Mouse (Mus musculus) CH12.LX (cell line): Measurements from ENCODE around the gene Ebf4. TPM values are rescaled to one million over a fixed set of nuclear protein-coding genes. Genes with fewer than 3 reads are reported as not detected.
A peak's percentile ranks its signal among the peaks of the same experiment; 100 is the strongest.

Experiments used
- DNase-seq: peaks from one replicate; pipeline ENCODE4 v3.0.0-alpha.2; 2013; ENCODE audit errors: extremely low read depth
- H3K27ac ChIP-seq: 2 replicates; pipeline ENCODE4 v1.5.1; 2012; ENCODE audit warnings: low read depth, mild to moderate bottlenecking, control low read depth, moderate library complexity; ENCODE audit not compliant: insufficient read depth
- H3K27me3 ChIP-seq: replicated peaks from 2 replicates; pipeline ENCODE3; 2012; ENCODE audit warnings: inconsistent platforms
- H3K36me3 ChIP-seq, 2 experiments: replicated peaks in 1 of 2; 2 replicates each; pipeline versions ENCODE3 to v1.6.1; 2012; ENCODE audit warnings: inconsistent platforms in 1 of 2, low read length in 1 of 2, mild to moderate bottlenecking in 1 of 2, mixed read lengths in 1 of 2, moderate library complexity in 1 of 2; ENCODE audit not compliant: control insufficient read depth in 1 of 2, insufficient read depth in 1 of 2
- H3K4me1 ChIP-seq, 2 experiments: 2 replicates each; pipeline ENCODE4 v1.6.1; 2012; ENCODE audit warnings: inconsistent platforms in 1 of 2, moderate library complexity in 1 of 2; ENCODE audit not compliant: insufficient read depth in 2 of 2, control insufficient read depth in 1 of 2
- H3K4me2 ChIP-seq: 2 replicates; pipeline ENCODE4 v1.6.1; 2012; ENCODE audit warnings: low read depth, mild to moderate bottlenecking, control low read depth; ENCODE audit not compliant: poor library complexity, insufficient read depth, severe bottlenecking
- H3K4me3 ChIP-seq, 3 experiments: fragments of 150-350 bp in 1 of 3; sonication (generic) in 1 of 3; replicated peaks in 1 of 3; 2 replicates each; pipeline versions ENCODE3 to v1.5.1; 2011 to 2012; ENCODE audit warnings: low read depth in 2 of 3, low read length in 2 of 3, mild to moderate bottlenecking in 2 of 3, moderate library complexity in 2 of 3, control low read depth in 1 of 3, improper control_type of control experiment in 1 of 3, inconsistent platforms in 1 of 3, mixed read lengths in 1 of 3; ENCODE audit not compliant: poor library complexity in 1 of 3
- H3K79me2 ChIP-seq: replicated peaks from 2 replicates; pipeline ENCODE4 v1.6.1; 2012; ENCODE audit warnings: mild to moderate bottlenecking, moderate library complexity; ENCODE audit not compliant: control insufficient read depth, poor library complexity, insufficient read depth, severe bottlenecking; ENCODE audit errors: extremely low read depth
- H3K9ac ChIP-seq: 2 replicates; pipeline ENCODE4 v1.6.1; 2012; ENCODE audit warnings: low read depth, mild to moderate bottlenecking, control low read depth, moderate library complexity; ENCODE audit not compliant: insufficient read depth
- H3K9me3 ChIP-seq: replicated peaks from 2 replicates; pipeline ENCODE3; 2012; ENCODE audit warnings: low read length, inconsistent platforms, mixed read lengths
- BHLHE40 ChIP-seq: IDR thresholded peaks from 2 replicates; pipeline ENCODE4 v1.6.1; 2011; ENCODE audit warnings: mild to moderate bottlenecking, low read depth, low read length, improper control_type of control experiment
- CHD1 ChIP-seq: IDR thresholded peaks from 2 replicates; pipeline ENCODE4 v1.6.1; 2012; ENCODE audit warnings: low read depth, low read length, improper control_type of control experiment, inconsistent platforms
- CHD2 ChIP-seq: IDR thresholded peaks from 2 replicates; pipeline ENCODE4 v1.6.1; 2011; ENCODE audit warnings: low read length, improper control_type of control experiment
- E2F4 ChIP-seq: IDR thresholded peaks from 2 replicates; pipeline ENCODE4 v1.6.1; 2011; ENCODE audit warnings: low read depth, low read length, improper control_type of control experiment; ENCODE audit not compliant: insufficient replicate concordance
- EP300 ChIP-seq: IDR thresholded peaks from 2 replicates; pipeline ENCODE4 v1.6.1; 2011; ENCODE audit warnings: low read length, improper control_type of control experiment
- GABPA ChIP-seq: IDR thresholded peaks from 2 replicates; pipeline ENCODE4 v1.6.1; 2012; ENCODE audit warnings: low read depth, low read length, improper control_type of control experiment, inconsistent platforms; ENCODE audit not compliant: insufficient replicate concordance
- MAZ ChIP-seq: IDR thresholded peaks from 2 replicates; pipeline ENCODE4 v1.6.1; 2012; ENCODE audit warnings: low read depth, mild to moderate bottlenecking, inconsistent platforms, low read length, improper control_type of control experiment, moderate library complexity
- MEF2A ChIP-seq: IDR thresholded peaks from 2 replicates; pipeline ENCODE4 v1.6.1; 2014; ENCODE audit warnings: low read depth, mild to moderate bottlenecking, inconsistent platforms, low read length, improper control_type of control experiment, borderline replicate concordance
- NRF1 ChIP-seq: IDR thresholded peaks from 2 replicates; pipeline ENCODE4 v1.6.1; 2014; ENCODE audit warnings: low read depth, mild to moderate bottlenecking, inconsistent platforms, low read length, improper control_type of control experiment, moderate library complexity
- PAX5 ChIP-seq: IDR thresholded peaks from 2 replicates; pipeline ENCODE4 v1.6.1; 2012; ENCODE audit warnings: low read length, inconsistent platforms, mixed read lengths
- SMC3 ChIP-seq: IDR thresholded peaks from 2 replicates; pipeline ENCODE4 v1.6.1; 2011; ENCODE audit warnings: low read depth, low read length, improper control_type of control experiment
- UBTF ChIP-seq: IDR thresholded peaks from 2 replicates; pipeline ENCODE4 v1.6.1; 2012; ENCODE audit warnings: low read depth, mild to moderate bottlenecking, inconsistent platforms, low read length, improper control_type of control experiment, moderate library complexity
- ZC3H11A ChIP-seq: IDR thresholded peaks from 2 replicates; pipeline ENCODE4 v1.6.1; 2012; ENCODE audit warnings: low read depth, mild to moderate bottlenecking, inconsistent platforms, low read length, improper control_type of control experiment
- ZKSCAN1 ChIP-seq: IDR thresholded peaks from 2 replicates; pipeline ENCODE4 v1.6.1; 2012; ENCODE audit warnings: low read depth, inconsistent platforms, low read length, improper control_type of control experiment, borderline replicate concordance
- dilution Hi-C: fragments of 300-500 bp; cut with MboI; formaldehyde crosslinking; loops from 2 replicates; pipeline ENCODE4 v1.14.3; 2020; ENCODE audit warnings: low sequenced_read_pairs; ENCODE audit not compliant: extremely low pct_unique_long_range_greater_than_20kb, extremely low pct_ligation_motif_present
- in situ Hi-C: fragments of 300-500 bp; cut with MboI; formaldehyde crosslinking; loops from 3 replicates; pipeline ENCODE4 v1.14.3; 2019; ENCODE audit warnings: low sequenced_read_pairs, low pct_ligation_motif_present, low pct_unique_long_range_greater_than_20kb, mixed read lengths
- polyA plus RNA-seq: library from polyadenylated mRNA; unstranded; fragments of >175 nt; gene quantifications from 2 replicates; pipeline ENCODE4 v1.2.1, GENCODE M21; 2012; ENCODE audit warnings: low read depth; ENCODE audit not compliant: insufficient read length
- total RNA-seq, 2 experiments: library from RNA; depleted of rRNA; stranded (reverse); fragments of 300-350 nt in 1 of 2; fragments of >200 nt in 1 of 2; gene quantifications; 2 replicates each; pipeline ENCODE4 v1.2.3; 2012 to 2014

The Ebf4 gene
- total and polyA plus RNA-seq, 3 experiments = 0.13 TPM; not detected in 2

- Histone ChIP-seq H3K4me2 (no peak overlapping the region), H3K79me2 (no peaks in the 10 kb centered on the region), H3K27me3 (no peaks in the 10 kb centered on the region), H3K4me3 (no peak overlapping the region), H3K9me3 (peaks cover 3% of the 10 kb centered on the region), H3K4me1 (peaks cover 0 to 1% of the 10 kb centered on the region in 2 experiments; a peak in 1 of 4 replicates), H3K36me3 (no peaks in the 10 kb centered on the region), H3K27ac (no peak overlapping the region), H3K9ac (no peak overlapping the region)
- no peak for TF ChIP-seq SMC3
- TF ChIP-seq MEF2A = no peak
- TF ChIP-seq CHD1 = no peak
- TF ChIP-seq GABPA = no peak
- TF ChIP-seq ZKSCAN1 = no peak
- TF ChIP-seq PAX5 = no peak
- TF ChIP-seq E2F4 = no peak
- no peak for TF ChIP-seq ZC3H11A
- TF ChIP-seq NRF1 = no peak
- no peak for TF ChIP-seq MAZ
- no peak for TF ChIP-seq UBTF
- no peak for TF ChIP-seq EP300
- DNase-seq = no peak
- in situ Hi-C loops = no loop called here
- dilution Hi-C loops = no loop called here
Measured at GRCm38 (mm10) chr2:130329502-130329901, 34.5 kb downstream of the Ebf4 start.

- H3K79me2 ChIP-seq = no peaks in the 10 kb centered on the region
- H3K4me1 ChIP-seq = peaks cover 0 to 10% of the 10 kb centered on the region in 2 experiments; a peak in 2 of 4 replicates
- peak; percentile 26 for DNase-seq
- no peak overlapping the region for H3K4me2 ChIP-seq
- in situ Hi-C loops = no loop called here
- H3K27ac ChIP-seq = no peak overlapping the region
- no peak overlapping the region for H3K9ac ChIP-seq
- dilution Hi-C loops = no loop called here
- no peak overlapping the region for H3K4me3 ChIP-seq
- H3K9me3 ChIP-seq = no peaks in the 10 kb centered on the region
- no peaks in the 10 kb centered on the region for H3K36me3 ChIP-seq
- TF ChIP-seq BHLHE40 (peak; percentile 59), CHD2 (no peak)
- TF ChIP-seq, all 38 proteins: peak for 1
- H3K27me3 ChIP-seq = no peaks in the 10 kb centered on the region
Measured at GRCm38 (mm10) chr2:130335112-130335511, 40.1 kb downstream of the Ebf4 start.
